In the genomic region with DNA sequence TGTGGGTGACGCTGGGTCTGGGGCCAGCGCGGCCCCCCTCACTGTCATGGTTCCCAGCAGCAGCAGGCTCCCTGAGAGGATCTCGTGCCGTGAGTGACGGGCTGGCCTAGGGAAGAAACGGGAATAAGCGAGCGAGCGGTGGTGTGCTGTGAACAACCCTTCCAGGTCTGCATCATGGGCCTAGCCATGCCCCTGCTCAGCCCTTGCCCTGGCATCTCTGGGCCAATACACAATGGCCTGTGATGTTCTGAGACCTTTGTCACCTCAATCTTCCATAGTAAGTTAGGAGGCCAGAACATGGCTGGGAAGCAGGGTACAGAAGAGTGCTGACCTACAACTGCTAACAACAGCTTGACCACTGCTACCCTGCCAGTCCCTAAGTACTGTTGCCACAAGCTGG, we compare ENCODE assay signal across 30 mouse cellular contexts. TPM values are rescaled to one million over a fixed set of nuclear protein-coding genes. Genes with fewer than 3 reads are reported as not detected.
A peak's percentile ranks its signal among the peaks of the same experiment; 100 is the strongest.
DNase-seq lines count a peak whose midpoint lies in the region; ATAC-seq and TF ChIP-seq lines count a peak whose summit lies in the region.
"Had no signal": no experiment of that assay in that cellular context is flagged by ENCODE, and none has a peak within 500 bp of the region (broad histone marks: within the 10 kb centered on the region; RNA-seq: fewer than 3 reads in every experiment).

No protein-coding gene starts in this region.

- peak; percentile 93 for DNase-seq in heart, adult 11 months
- DNase-seq in heart, postnatal 14 days, result no peak
- DNase-seq in heart, adult 8-10 months (ENCODE audit: low spot score), result no peak
- no peak for DNase-seq in layer of hippocampus, adult 2 months (ENCODE audit: low spot score in 2 of 2)
- DNase-seq in layer of hippocampus, postnatal 25 days (ENCODE audit: extremely low spot score in 1 of 2, low spot score in 1 of 2), result no peak
- no peak for DNase-seq in forebrain, embryonic 10.5 days (ENCODE audit: extremely low spot score, low spot score)
- DNase-seq: adrenal gland, postnatal 10 days; adrenal gland, postnatal 36 days; B cell, adult 2 months; cerebellum, adult 11 months; cerebellum, adult 2 months; cerebellum, adult 9-11 months; cerebellum, postnatal 25 days; gastrocnemius, postnatal 10 days; heart, postnatal 10 days; kidney, adult 2 months had no signal

- H3K27me3 ChIP-seq in heart, embryonic 16.5 days (ENCODE audit: control insufficient read depth, insufficient read depth, low read length), result no peaks in the 10 kb centered on the region
- no peaks in the 10 kb centered on the region for H3K27me3 ChIP-seq in forebrain, embryonic 10.5 days (ENCODE audit: poor library complexity, severe bottlenecking)
- H3K27me3 ChIP-seq: CH12.LX; embryonic facial prominence, embryonic 12.5 days; embryonic facial prominence, embryonic 15.5 days; forebrain, embryonic 12.5 days; forebrain, embryonic 15.5 days; heart, embryonic 12.5 days; hindbrain, embryonic 13.5 days; intestine, embryonic 15.5 days; Patski had no signal

- TF ChIP-seq CTCF in layer of hippocampus, adult 2 months (conservative IDR thresholded peaks at IDR 0.05), result no peak

- intact Hi-C loops in heart, postnatal 14 days (cut with DNase I), result no loop called here

- H3K4me2 ChIP-seq in heart, embryonic 16.5 days (ENCODE audit: low read depth, low read length), result no peak overlapping the region
- H3K4me2 ChIP-seq: embryonic facial prominence, embryonic 12.5 days; embryonic facial prominence, embryonic 15.5 days; forebrain, embryonic 12.5 days; forebrain, embryonic 15.5 days; heart, embryonic 12.5 days; hindbrain, embryonic 13.5 days; intestine, embryonic 15.5 days had no signal

- H3K9me3 ChIP-seq in heart, embryonic 16.5 days (replicated peaks; ENCODE audit: control insufficient read depth, low read length), result no peaks in the 10 kb centered on the region
- H3K9me3 ChIP-seq in forebrain, embryonic 10.5 days, result no peaks in the 10 kb centered on the region
- H3K9me3 ChIP-seq: embryonic facial prominence, embryonic 12.5 days; embryonic facial prominence, embryonic 15.5 days; forebrain, embryonic 12.5 days; forebrain, embryonic 15.5 days; G1E; heart, embryonic 12.5 days; hindbrain, embryonic 10.5 days; hindbrain, embryonic 13.5 days; intestine, embryonic 15.5 days had no signal

- ATAC-seq in heart, embryonic 16.5 days (replicated peaks; ENCODE audit: extremely low read depth, insufficient read depth, low FRiP score), result no peak
- ATAC-seq: forebrain, embryonic 15.5 days; hindbrain, embryonic 16.5 days; intestine, embryonic 15.5 days; Patski had no signal

- peak overlapping the region; percentile 56; the same call in 1 of the 2 replicates for H3K27ac ChIP-seq in heart, embryonic 16.5 days (ENCODE audit: low read length)
- peak overlapping the region; percentile 79; the same call in 1 of the 2 replicates for H3K27ac ChIP-seq in layer of hippocampus, adult 2 months
- peak overlapping the region; percentile 90 for H3K27ac ChIP-seq in brown adipose tissue, adult 24 weeks (replicated peaks; ENCODE audit: low read depth, low read length)
- no peak overlapping the region for H3K27ac ChIP-seq in forebrain, embryonic 10.5 days
- H3K27ac ChIP-seq: embryonic facial prominence, embryonic 12.5 days; embryonic facial prominence, embryonic 15.5 days; forebrain, embryonic 12.5 days; forebrain, embryonic 15.5 days; hindbrain, embryonic 10.5 days; hindbrain, embryonic 13.5 days; intestine, embryonic 15.5 days had no signal

- peaks cover 21% of the 10 kb centered on the region for H3K36me3 ChIP-seq in heart, embryonic 16.5 days (ENCODE audit: control insufficient read depth, insufficient read depth)
- peaks cover 53% of the 10 kb centered on the region for H3K36me3 ChIP-seq in forebrain, embryonic 10.5 days (replicated peaks)

- H3K9ac ChIP-seq in heart, embryonic 16.5 days (ENCODE audit: low read length), result no peak overlapping the region; the same call in 1 of the 2 replicates
- H3K9ac ChIP-seq: embryonic facial prominence, embryonic 12.5 days; embryonic facial prominence, embryonic 15.5 days; forebrain, embryonic 12.5 days; forebrain, embryonic 15.5 days; heart, embryonic 12.5 days; hindbrain, embryonic 13.5 days; intestine, embryonic 15.5 days had no signal

- H3K4me1 ChIP-seq in heart, embryonic 16.5 days (ENCODE audit: control insufficient read depth, insufficient read depth, low read length), result peaks cover 42% of the 10 kb centered on the region
- peaks cover 49% of the 10 kb centered on the region for H3K4me1 ChIP-seq in brown adipose tissue, adult 24 weeks (ENCODE audit: control insufficient read depth, insufficient read depth, insufficient read length, low read length)
- H3K4me1 ChIP-seq in forebrain, embryonic 10.5 days, result peaks cover 25% of the 10 kb centered on the region
- H3K4me1 ChIP-seq: embryonic facial prominence, embryonic 12.5 days had no signal

- H3K4me3 ChIP-seq in heart, embryonic 16.5 days (ENCODE audit: low read length), result no peak overlapping the region
- H3K4me3 ChIP-seq in layer of hippocampus, adult 2 months, result no peak overlapping the region
- no peak overlapping the region for H3K4me3 ChIP-seq in brown adipose tissue, adult 24 weeks (ENCODE audit: insufficient read depth, low read depth, low read length)
- H3K4me3 ChIP-seq in forebrain, embryonic 10.5 days, result no peak overlapping the region
- H3K4me3 ChIP-seq: embryonic facial prominence, embryonic 12.5 days; embryonic facial prominence, embryonic 15.5 days; forebrain, embryonic 12.5 days; forebrain, embryonic 15.5 days; heart, embryonic 12.5 days; hindbrain, embryonic 10.5 days; hindbrain, embryonic 13.5 days; intestine, embryonic 15.5 days had no signal

- 93% methylated on average over 10 of the region's 10 CpGs for WGBS in heart, embryonic 16.5 days
- 90% methylated on average over 10 of the region's 10 CpGs for WGBS in forebrain, embryonic 10.5 days

RNA-seq across cellular contexts. Expression of a gene that starts 24.8 kb away (rescaled TPM):
- total RNA-seq in heart, postnatal 14 days (2021), result 10 to 100 TPM; 52.8 to 55.6 TPM
- polyA plus RNA-seq in heart, embryonic 16.5 days (2015; fragmentation: Nextera tagmentation; extraction: Ambion mirVana), result 71.7 and 75.2 TPM in 2 replicates
- 10 to 100 TPM; 34.6 to 46.1 (median 39.0) TPM for total RNA-seq in heart, adult 8-10 months (2022)
- total RNA-seq in layer of hippocampus, adult 2 months (2021), result 10 to 100 TPM; 53.6 to 56.0 TPM
- total RNA-seq in layer of hippocampus, postnatal 25 days (2021), result 10 to 100 TPM; 54.2 to 55.4 TPM
- polyA plus RNA-seq in brown adipose tissue, adult 24 weeks (2012; ENCODE audit: insufficient read depth, insufficient read length, missing spikeins), result 60.3 and 71.0 TPM in 2 replicates
- 50.0 and 56.1 TPM in 2 replicates for polyA plus RNA-seq in forebrain, embryonic 10.5 days (2016; fragmentation: Nextera tagmentation; extraction: Ambion mirVana)

RNA-seq across cellular contexts. Expression of a gene that starts 32.2 kb away (rescaled TPM):
- total RNA-seq in heart, postnatal 14 days (2021), result 1 to 10 TPM; 6.2 to 6.9 TPM
- 3.9 and 4.1 TPM in 2 replicates for polyA plus RNA-seq in heart, embryonic 16.5 days (2015; fragmentation: Nextera tagmentation; extraction: Ambion mirVana)
- total RNA-seq in heart, adult 8-10 months (2022), result 10 to 100 TPM in 2 of 4 experiments, 1 to 10 TPM in 2; 5.7 to 11.1 (median 9.9) TPM
- 1 to 10 TPM in 1 of 2 experiments, under 1 TPM in 1; 0.87 to 1.8 TPM for total RNA-seq in layer of hippocampus, adult 2 months (2021)
- total RNA-seq in layer of hippocampus, postnatal 25 days (2021), result 1 to 10 TPM in 1 of 2 experiments, under 1 TPM in 1; 0.61 to 1.0 TPM
- polyA plus RNA-seq in brown adipose tissue, adult 24 weeks (2012; ENCODE audit: insufficient read depth, insufficient read length, missing spikeins), result 9.8 and 11.4 TPM in 2 replicates
- polyA plus RNA-seq in forebrain, embryonic 10.5 days (2016; fragmentation: Nextera tagmentation; extraction: Ambion mirVana), result 1.5 and 1.6 TPM in 2 replicates

RNA-seq across cellular contexts. Expression of a gene that starts 50.4 kb away (rescaled TPM):
- total RNA-seq in heart, postnatal 14 days (2021), result 10 to 100 TPM; 10.4 to 10.6 TPM
- polyA plus RNA-seq in heart, embryonic 16.5 days (2015; fragmentation: Nextera tagmentation; extraction: Ambion mirVana), result 12.1 and 13.7 TPM in 2 replicates
- total RNA-seq in heart, adult 8-10 months (2022), result 10 to 100 TPM; 11.6 to 15.6 (median 13.4) TPM
- 10 to 100 TPM; 23.8 to 23.9 TPM for total RNA-seq in layer of hippocampus, adult 2 months (2021)
- total RNA-seq in layer of hippocampus, postnatal 25 days (2021), result 10 to 100 TPM; 24.2 to 24.3 TPM
- polyA plus RNA-seq in brown adipose tissue, adult 24 weeks (2012; ENCODE audit: insufficient read depth, insufficient read length, missing spikeins), result 11.6 and 13.4 TPM in 2 replicates
- polyA plus RNA-seq in forebrain, embryonic 10.5 days (2016; fragmentation: Nextera tagmentation; extraction: Ambion mirVana), result 20.9 and 22.8 TPM in 2 replicates
